Mouse (Mus musculus): ENCODE data around the gene Rims3. TPM values are rescaled to one million over a fixed set of nuclear protein-coding genes. Genes with fewer than 3 reads are reported as not detected.

The Rims3 gene
- 3.8 and 4.2 TPM in 2 replicates for polyA plus RNA-seq (2016; fragmentation: Nextera tagmentation; extraction: Ambion mirVana)

DNA sequence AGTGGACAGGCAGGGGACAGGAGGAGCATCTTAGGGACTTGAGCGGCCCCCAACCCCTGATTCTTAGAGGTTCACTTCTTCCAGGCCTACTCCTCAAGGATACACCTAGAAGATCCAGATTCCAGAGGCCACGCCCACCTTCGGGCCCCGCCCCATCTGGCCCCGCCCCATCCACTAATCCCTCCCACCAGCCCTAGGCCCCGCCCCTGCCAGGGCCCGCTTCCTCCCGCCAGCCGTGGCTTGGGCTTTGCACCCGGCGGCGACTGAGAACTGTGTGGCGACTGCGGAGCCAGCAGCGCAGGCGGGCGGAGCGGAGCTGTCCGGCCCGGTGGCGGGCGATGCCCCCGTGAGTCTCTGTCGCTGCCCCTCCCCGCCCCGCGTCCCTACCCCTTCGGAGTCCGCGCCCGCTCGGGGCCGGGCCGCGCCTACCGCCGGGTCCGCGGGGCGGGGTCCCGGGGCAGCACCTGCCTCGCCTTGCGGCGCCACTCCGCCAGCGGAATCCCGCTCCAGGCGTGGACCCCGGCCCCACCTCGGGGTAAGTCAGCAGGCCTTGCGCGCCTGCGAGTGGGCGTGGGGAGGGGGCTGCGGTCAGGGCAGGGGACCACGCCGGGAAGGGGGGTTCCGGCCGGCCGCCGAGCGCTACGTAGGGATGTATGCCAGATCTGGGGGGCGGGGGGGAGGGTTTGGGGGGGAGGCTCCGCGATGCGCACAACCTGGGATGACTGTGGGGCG lies at the start of gene Rims3:
Gene Rims3, plus strand, starts transcription at position 229 of the 732 bp plus-strand sequence.
- ATAC-seq (ENCODE audit: insufficient number of reproducible peaks, insufficient read depth, low FRiP score, low TSS enrichment), result peak; percentile 23; the same call in 1 of the 2 replicates
- Histone ChIP-seq H3K4me1 (0 out of 2 replicates have a peak, but pooled peaks cover 2% of the 10 kb centered on the region), H3K9ac (peak within 1 kb of the TSS; percentile 62), H3K4me2 (replicated peaks) (peak within 1 kb of the TSS; percentile 99), H3K27me3 (peaks cover 51% of the 10 kb centered on the region), H3K36me3 (no peaks in the 10 kb centered on the region), H3K4me3 (peak within 1 kb of the TSS; percentile 58), H3K27ac (no peak within 1 kb of the TSS), H3K9me3 (no peaks in the 10 kb centered on the region)
- WGBS, result 2% methylated on average over 44 of the region's 68 CpGs

DNA sequence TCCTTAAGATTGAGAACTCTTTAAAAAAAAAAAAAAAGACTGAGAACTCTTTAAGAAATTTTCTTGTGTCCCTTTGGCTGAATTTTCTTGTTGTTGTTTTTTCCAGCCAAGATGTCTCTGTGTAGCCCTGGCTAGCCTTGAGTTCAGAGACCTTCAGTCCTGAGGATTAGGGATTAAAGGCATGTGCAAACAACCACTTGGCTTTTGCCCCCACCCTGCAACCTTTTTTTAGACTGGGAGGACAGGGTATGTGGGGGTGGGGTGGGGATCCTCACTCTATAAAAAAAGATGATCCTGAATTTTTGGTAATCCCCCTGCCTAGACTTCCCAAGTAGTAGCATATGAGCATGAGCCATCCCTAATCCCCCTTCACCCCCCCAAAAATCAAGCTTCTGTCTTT lies 48.8 kb upstream of the Rims3 start:
- H3K36me3 ChIP-seq, result no peaks in the 10 kb centered on the region
- no peak overlapping the region for H3K27ac ChIP-seq
- ATAC-seq (ENCODE audit: insufficient number of reproducible peaks, insufficient read depth, low FRiP score, low TSS enrichment), result no peak
- no peak overlapping the region for H3K9ac ChIP-seq
- H3K4me1 ChIP-seq, result peaks cover 8% of the 10 kb centered on the region; the same call in 1 of the 2 replicates
- no peak overlapping the region for H3K4me2 ChIP-seq (replicated peaks)
- H3K4me3 ChIP-seq, result no peak overlapping the region
- no peaks in the 10 kb centered on the region for H3K9me3 ChIP-seq
- no peaks in the 10 kb centered on the region for H3K27me3 ChIP-seq

DNA sequence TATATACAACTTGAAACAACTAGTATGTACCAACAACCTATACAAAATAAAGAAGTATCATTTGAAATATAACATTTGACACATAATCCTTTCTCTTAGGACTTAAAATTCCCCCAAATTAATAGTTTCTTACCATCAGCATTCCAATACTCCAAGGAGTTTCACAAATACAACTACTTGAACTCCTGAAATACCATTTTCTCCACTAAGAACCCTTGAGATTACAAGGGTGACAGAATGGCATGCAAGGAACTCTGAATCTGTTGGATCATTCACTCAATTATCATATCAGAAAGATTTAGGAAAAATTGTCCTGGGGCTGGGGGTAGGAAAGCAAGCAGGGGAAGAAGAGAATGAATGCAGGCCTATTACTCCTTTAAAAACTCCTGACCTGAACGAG lies 40.9 kb upstream of the Rims3 start:
- 19% methylated on average over 1 of the region's 1 CpGs for WGBS
- no peak for ATAC-seq (ENCODE audit: insufficient number of reproducible peaks, insufficient read depth, low FRiP score, low TSS enrichment)

DNA sequence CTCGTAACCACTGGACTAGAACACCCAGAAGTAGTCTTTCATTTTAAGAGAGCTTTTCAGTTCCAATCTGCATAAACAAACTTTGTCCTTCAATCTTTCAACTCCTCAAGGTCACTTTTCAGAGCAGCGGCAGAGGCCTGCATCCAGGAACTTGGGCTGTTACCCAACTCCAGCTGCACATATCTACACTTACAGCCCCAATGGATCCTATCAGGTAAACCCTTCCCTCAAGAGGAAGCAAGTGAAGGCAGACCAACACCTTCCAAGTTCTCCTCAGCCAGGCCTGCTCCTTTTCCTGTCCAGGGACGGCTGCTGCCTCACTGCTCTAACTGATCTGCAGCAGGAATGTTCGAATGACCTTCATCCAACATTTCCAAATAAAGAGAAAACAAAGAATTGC lies 40.4 kb upstream of the Rims3 start:
- Histone ChIP-seq H3K36me3 (no peaks in the 10 kb centered on the region), H3K27ac (peak overlapping the region; percentile 69), H3K9me3 (no peaks in the 10 kb centered on the region), H3K4me2 (replicated peaks) (peak overlapping the region; percentile 81), H3K27me3 (no peaks in the 10 kb centered on the region), H3K4me1 (peaks cover 41% of the 10 kb centered on the region), H3K9ac (peak overlapping the region; percentile 54), H3K4me3 (peak overlapping the region; percentile 47)
- 25% methylated on average over 4 of the region's 4 CpGs for WGBS
- ATAC-seq (ENCODE audit: insufficient number of reproducible peaks, insufficient read depth, low FRiP score, low TSS enrichment), result no peak

More for the DNA sequence above, 40.9 kb upstream of the Rims3 start:
- no peaks in the 10 kb centered on the region for H3K9me3 ChIP-seq
- H3K27me3 ChIP-seq, result no peaks in the 10 kb centered on the region
- peak overlapping the region; percentile 54 for H3K9ac ChIP-seq
- H3K4me3 ChIP-seq, result peak overlapping the region; percentile 47
- H3K4me1 ChIP-seq, result peaks cover 41% of the 10 kb centered on the region
- no peaks in the 10 kb centered on the region for H3K36me3 ChIP-seq
- peak overlapping the region; percentile 69; the same call in 1 of the 2 replicates for H3K27ac ChIP-seq
- H3K4me2 ChIP-seq (replicated peaks), result peak overlapping the region; percentile 81

DNA sequence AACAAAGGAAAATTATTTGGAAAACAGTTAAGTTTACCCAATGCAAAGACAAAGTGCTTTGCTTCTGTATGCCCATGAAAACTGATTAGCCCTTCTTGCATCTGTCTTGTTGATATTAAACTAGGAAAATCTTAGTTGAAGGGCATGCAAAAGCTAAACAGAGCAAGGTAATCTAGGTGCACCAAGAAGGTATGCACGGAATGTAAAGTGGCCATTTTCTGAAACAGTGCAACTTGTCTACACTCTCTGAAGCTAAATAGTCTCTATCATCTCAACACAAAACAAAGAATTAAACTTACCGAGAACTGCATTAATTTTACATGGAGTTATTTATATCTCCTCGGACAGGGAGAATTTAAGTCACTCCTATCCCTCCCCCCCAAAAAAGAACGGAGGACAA lies 39.5 kb upstream of the Rims3 start:
- H3K9me3 ChIP-seq, result no peaks in the 10 kb centered on the region
- peak overlapping the region; percentile 81 for H3K4me2 ChIP-seq (replicated peaks)
- H3K4me3 ChIP-seq, result peak overlapping the region; percentile 47
- 0 out of 2 replicates have a peak, but pooled peaks have one; percentile 2 for ATAC-seq (ENCODE audit: insufficient number of reproducible peaks, insufficient read depth, low FRiP score, low TSS enrichment)
- peak overlapping the region; percentile 69 for H3K27ac ChIP-seq
- 13% methylated on average over 4 of the region's 4 CpGs for WGBS
- peak overlapping the region; percentile 54 for H3K9ac ChIP-seq
- H3K36me3 ChIP-seq, result no peaks in the 10 kb centered on the region
- H3K4me1 ChIP-seq, result peaks cover 37% of the 10 kb centered on the region
- H3K27me3 ChIP-seq, result no peaks in the 10 kb centered on the region

DNA sequence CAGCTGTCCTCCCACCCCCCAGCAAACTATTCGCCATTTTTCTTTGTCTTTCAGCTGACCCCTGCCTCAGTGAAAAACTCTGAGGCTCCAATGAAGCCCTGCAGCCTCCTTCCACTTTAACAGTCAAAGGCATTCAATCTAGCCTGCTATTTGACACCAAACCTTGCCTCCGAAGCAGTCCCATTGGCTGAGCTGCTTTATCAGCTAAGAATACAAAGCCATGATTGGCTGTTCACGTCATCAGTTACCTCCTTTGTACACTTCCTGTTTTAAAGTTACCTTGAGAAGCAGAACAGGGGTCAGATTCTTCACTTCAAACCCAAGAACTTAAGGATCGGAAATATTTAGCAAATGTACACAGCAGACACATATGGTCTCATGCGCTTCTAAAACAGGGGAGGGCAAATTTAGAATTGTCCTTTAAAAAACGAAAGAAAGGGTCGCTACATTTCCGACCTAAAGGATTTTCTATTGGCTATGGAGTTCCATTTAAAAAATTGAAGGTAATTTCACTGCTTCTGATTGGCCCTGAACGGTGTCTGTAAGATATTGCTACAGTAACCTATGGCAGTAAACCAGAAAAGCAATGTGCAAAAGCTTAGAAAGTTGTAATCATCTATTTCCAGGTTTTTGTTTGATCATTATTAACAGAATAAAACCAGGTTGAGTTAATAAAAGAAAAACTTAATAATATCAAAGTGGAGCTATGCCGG lies 38.8 kb upstream of the Rims3 start:
- Histone ChIP-seq H3K9me3 (no peaks in the 10 kb centered on the region), H3K4me2 (replicated peaks) (peak overlapping the region; percentile 81), H3K27ac (peak overlapping the region; percentile 69), H3K36me3 (no peaks in the 10 kb centered on the region), H3K27me3 (no peaks in the 10 kb centered on the region), H3K4me1 (peaks cover 37% of the 10 kb centered on the region), H3K4me3 (peak overlapping the region; percentile 47), H3K9ac (peak overlapping the region; percentile 54)
- WGBS, result 7% methylated on average over 10 of the region's 10 CpGs
- ATAC-seq (ENCODE audit: insufficient number of reproducible peaks, insufficient read depth, low FRiP score, low TSS enrichment), result peak; percentile 92

DNA sequence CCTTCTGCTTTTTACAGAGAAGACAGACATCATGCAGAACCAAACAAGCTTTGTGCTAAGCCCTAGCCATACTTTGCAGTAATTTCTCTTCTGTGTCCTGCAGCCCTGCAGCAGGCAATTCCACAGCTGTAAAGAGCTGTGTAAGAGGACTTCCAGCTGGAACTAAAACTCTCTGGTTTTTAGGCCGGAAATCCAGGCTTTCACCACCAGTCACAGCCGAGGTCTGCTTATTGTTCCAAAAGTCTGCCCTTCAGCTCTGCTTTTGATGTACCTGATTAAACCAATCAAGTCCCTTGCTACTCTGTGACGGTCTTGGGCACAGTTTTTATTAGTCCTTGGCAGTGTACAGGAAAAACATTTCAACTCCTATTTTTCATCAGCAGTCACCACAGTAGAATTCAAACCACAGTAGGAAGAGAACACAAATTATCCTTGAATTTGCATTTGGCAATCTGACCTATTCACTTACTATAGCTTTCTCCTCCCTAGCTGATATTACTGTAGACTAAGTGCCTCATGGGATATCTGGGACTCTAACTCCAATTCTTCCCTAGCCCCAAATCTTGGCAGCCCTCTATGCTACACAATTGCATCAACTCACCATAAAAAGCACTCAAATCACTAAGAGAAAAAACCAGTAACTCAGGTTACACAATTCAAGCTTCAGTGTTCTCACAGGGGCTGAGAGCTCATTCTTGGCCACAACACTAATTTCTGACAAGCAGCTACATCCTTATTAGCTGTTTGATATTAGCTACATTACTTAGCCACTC lies 37.4 kb upstream of the Rims3 start:
- WGBS, result 19% methylated on average over 3 of the region's 3 CpGs
- no peaks in the 10 kb centered on the region for H3K27me3 ChIP-seq
- H3K36me3 ChIP-seq, result no peaks in the 10 kb centered on the region
- H3K4me3 ChIP-seq, result no peak overlapping the region
- no peaks in the 10 kb centered on the region for H3K9me3 ChIP-seq
- no peak overlapping the region for H3K4me2 ChIP-seq (replicated peaks)
- ATAC-seq (ENCODE audit: insufficient number of reproducible peaks, insufficient read depth, low FRiP score, low TSS enrichment), result no peak
- peaks cover 35% of the 10 kb centered on the region for H3K4me1 ChIP-seq
- H3K27ac ChIP-seq, result peak overlapping the region; percentile 67
- H3K9ac ChIP-seq, result no peak overlapping the region

DNA sequence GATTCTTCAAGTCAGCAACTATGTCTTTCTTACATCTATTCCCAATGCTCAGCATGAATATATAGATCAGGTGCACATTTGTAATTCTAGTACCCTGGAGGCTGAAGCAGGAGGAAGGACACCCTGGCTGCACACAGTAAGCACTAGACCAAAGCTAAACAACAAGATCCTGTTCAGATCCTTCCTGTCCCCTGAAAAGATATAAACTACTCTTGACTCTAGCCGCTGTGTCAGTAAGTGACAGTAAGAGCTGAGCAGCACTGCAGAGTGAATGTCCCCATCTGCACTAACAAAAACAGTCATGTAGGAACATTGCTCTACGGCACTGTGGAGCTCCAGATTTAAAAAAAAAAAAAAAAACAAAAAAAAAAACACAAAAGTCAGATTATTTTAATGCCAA lies 36.7 kb upstream of the Rims3 start:
- Histone ChIP-seq H3K27ac (no peak overlapping the region), H3K4me1 (peaks cover 32% of the 10 kb centered on the region), H3K4me2 (replicated peaks) (no peak overlapping the region), H3K36me3 (no peaks in the 10 kb centered on the region), H3K4me3 (no peak overlapping the region), H3K9me3 (no peaks in the 10 kb centered on the region), H3K9ac (no peak overlapping the region), H3K27me3 (no peaks in the 10 kb centered on the region)
- 62% methylated on average over 2 of the region's 2 CpGs for WGBS
- ATAC-seq (ENCODE audit: insufficient number of reproducible peaks, insufficient read depth, low FRiP score, low TSS enrichment), result no peak

DNA sequence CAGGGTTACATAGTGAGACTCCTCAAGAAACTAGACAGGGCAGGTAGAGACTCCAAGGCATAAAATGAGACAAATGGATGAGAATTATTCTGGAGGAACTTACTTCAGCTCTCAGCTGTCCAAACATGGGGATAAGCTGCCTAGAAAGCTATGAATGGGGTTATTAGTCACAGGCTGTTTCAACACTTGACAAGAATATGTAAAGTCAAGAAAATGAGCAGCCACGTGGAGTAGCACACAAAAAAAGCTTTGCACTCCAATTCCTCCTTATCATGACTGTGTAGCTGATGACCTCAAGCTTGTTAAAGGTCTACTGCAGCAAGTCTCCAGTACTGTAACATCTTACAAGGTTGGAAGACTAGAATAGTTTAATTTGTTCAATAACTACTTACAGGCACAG lies 35.3 kb upstream of the Rims3 start:
- no peak for ATAC-seq (ENCODE audit: insufficient number of reproducible peaks, insufficient read depth, low FRiP score, low TSS enrichment)
- no peak overlapping the region for H3K4me3 ChIP-seq
- 75% methylated on average over 1 of the region's 1 CpGs for WGBS
- H3K9ac ChIP-seq, result no peak overlapping the region
- H3K4me1 ChIP-seq, result peaks cover 28% of the 10 kb centered on the region
- no peaks in the 10 kb centered on the region for H3K27me3 ChIP-seq
- H3K9me3 ChIP-seq, result no peaks in the 10 kb centered on the region
- H3K36me3 ChIP-seq, result no peaks in the 10 kb centered on the region
- H3K4me2 ChIP-seq (replicated peaks), result no peak overlapping the region
- no peak overlapping the region for H3K27ac ChIP-seq

DNA sequence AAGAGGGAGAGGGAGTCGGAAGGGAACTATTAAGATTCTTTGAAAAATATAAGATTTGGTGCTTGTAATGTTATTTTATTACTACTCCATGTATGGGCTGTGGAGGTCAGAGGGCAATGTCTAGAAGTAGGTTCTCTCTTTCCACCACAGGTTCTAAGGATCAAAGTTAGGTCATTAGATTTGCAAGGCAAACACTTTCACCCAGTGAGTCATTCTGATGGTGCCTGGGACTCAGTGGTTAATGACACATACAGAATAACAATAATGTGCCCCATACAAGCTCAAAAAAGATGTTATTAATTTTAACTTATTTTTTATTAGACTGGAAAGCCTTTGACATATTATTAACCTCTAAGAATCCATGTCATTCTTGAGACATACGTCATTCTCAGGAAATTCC lies 34.7 kb upstream of the Rims3 start:
- H3K36me3 ChIP-seq, result no peaks in the 10 kb centered on the region
- H3K27me3 ChIP-seq, result no peaks in the 10 kb centered on the region
- no peak overlapping the region for H3K27ac ChIP-seq
- H3K4me2 ChIP-seq (replicated peaks), result no peak overlapping the region
- no peak overlapping the region for H3K4me3 ChIP-seq
- no peak overlapping the region for H3K9ac ChIP-seq
- H3K4me1 ChIP-seq, result peaks cover 30% of the 10 kb centered on the region
- no peaks in the 10 kb centered on the region for H3K9me3 ChIP-seq
- ATAC-seq (ENCODE audit: insufficient number of reproducible peaks, insufficient read depth, low FRiP score, low TSS enrichment), result no peak
- 89% methylated on average over 2 of the region's 2 CpGs for WGBS

DNA sequence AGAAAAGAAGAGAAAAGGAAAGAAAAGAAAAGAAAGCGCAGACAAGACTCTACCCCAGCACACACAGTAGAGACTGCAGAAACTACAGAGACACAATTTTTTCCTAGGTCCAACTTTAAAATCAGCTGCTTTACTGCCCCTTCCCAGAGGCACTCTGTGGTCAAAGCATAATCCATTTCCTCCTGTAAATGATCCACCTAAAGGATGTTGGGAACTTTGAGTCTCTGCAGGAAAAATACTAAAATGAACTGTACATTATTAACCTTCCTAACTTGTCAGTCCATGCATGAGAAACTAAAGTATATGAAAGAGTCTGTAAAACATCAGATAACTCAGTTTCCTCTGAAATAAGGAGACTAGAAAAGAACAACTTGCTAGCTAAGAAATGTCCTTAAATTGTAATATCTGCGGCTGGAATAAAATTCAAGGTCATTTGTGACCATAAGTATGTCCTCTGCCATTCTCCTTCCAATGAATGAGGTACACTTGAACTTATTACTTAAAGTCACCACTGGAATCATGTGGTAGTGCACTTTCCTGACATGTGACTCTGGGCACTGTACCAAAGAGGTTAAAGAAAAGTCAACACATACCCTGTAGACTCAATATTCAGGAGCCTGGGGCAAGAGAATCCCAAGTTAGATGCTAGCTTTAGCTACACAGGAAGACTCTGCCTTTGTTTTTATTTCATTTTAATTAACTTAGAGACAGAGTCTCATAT lies 32.3 kb upstream of the Rims3 start:
- WGBS, result 91% methylated on average over 2 of the region's 2 CpGs
- H3K27ac ChIP-seq, result no peak overlapping the region
- no peak for ATAC-seq (ENCODE audit: insufficient number of reproducible peaks, insufficient read depth, low FRiP score, low TSS enrichment)
- H3K36me3 ChIP-seq, result no peaks in the 10 kb centered on the region
- no peaks in the 10 kb centered on the region for H3K9me3 ChIP-seq
- H3K9ac ChIP-seq, result no peak overlapping the region
- peaks cover 19% of the 10 kb centered on the region for H3K4me1 ChIP-seq
- H3K4me3 ChIP-seq, result no peak overlapping the region
- H3K27me3 ChIP-seq, result no peaks in the 10 kb centered on the region
- no peak overlapping the region for H3K4me2 ChIP-seq (replicated peaks)
